Mouse (Mus musculus): ENCODE measurements around the gene Psmb9.
"Not testable (repeated sequence)": the region's sequence is repeated elsewhere in the genome, so short reads cannot be mapped to it uniquely, and the experiment has no call there.

The Psmb9 gene

GRCm38 (mm10) chr17:34187261-34187916 is at the start of gene Psmb9, which contains the start of gene Tap1:
Gene Psmb9 (minus strand): TSS chr17:34187764.
Gene Tap1 (plus strand): TSS chr17:34187553.
- peak; percentile 84 for DNase-seq

DNA sequence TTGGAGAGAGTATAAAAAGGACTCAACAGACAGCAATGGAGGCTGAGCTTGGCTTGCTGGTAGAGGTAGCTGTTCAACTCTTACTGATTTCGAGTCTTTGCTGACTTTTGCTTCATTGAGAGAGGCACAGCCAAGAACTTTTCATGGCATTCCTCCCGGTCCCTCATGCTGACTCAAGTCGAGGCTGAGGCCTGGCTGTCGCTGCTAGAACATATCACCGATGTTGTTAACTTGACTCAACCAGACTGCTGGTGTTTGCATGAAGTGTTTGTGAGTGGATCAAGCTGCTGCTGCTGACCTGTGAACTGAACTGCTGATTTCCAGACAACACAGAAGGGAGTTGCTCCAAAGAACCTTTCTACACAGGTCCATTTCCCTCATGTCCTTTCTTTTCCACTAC is 49.1 kb upstream of the Psmb9 start:
- DNase-seq, result no peak

DNA sequence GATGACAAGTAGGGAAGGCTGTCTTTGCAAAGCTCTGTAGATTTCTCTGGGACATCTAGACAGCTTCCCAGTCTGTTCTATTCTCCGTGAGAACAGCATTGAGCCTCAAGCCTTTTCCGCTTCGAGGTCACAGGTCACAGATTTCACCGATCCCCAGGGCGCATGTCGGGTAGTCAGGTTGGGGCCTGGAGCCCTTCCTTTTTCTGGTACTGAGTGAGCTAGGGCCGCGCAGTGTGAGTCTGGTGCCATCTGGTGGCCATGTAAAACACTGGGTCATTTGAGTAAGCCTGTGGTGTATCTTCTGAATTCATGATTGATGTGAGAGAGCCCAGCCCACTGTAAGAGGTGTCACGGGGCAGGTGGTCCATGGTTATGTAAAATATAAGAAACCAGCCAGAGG is 47.4 kb upstream of the Psmb9 start:
- DNase-seq, result peak; percentile 49

GRCm38 (mm10) chr17:34232021-34232420 is 44.5 kb upstream of the Psmb9 start:
- not testable (repeated sequence) for DNase-seq

- DNase-seq, result peak; percentile 6
These were observed 43.4 kb upstream of the Psmb9 start for GRCm38 (mm10) chr17:34230971-34231370.

DNA sequence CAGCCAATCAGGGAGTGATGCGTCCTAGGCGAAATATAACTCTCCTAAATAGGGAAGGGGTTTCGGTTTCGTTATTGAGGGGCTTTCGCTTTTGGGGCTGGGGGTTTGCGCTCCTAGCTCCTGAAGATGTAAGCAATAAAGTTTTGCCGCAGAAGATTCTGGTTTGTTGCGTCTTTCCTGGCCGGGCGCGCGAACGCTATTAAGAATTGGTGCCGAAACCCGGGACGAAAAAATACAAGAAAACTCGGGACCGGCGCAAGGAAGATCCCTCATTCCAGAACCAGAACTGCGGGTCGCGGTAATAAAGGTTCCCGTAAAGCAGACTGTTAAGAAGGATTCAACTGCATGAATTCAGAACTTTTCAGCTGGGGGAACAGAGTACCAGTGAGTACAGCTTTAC is 38.3 kb upstream of the Psmb9 start:
- not testable (repeated sequence) for DNase-seq

GRCm38 (mm10) chr17:34225426-34225825 is 37.9 kb upstream of the Psmb9 start:
- no peak for DNase-seq

DNA sequence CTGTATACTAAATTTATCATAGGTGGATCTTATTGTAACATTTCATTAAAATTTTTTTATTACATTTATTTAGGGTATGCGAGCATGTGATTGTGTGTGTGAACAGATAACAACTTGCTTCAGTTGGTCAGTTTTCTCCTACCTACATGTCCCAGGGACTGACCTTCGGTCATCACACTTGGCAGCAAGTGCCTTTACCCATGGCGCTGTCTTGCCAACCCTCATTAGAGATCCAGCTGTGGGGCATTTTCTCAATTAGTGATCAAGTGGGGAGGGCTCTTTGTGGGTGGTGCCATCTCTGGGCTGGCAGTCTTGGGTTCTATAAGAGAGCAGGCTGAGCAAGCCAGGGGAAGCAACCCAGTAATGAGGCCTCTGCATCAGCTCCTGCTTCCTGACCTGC is 37.3 kb upstream of the Psmb9 start:
- no peak for DNase-seq

GRCm38 (mm10) chr17:34220401-34220800 is 32.8 kb upstream of the Psmb9 start:
- DNase-seq, result not testable (repeated sequence)

GRCm38 (mm10) chr17:34219801-34220200 is 32.2 kb upstream of the Psmb9 start:
- peak; percentile 68 for DNase-seq

DNA sequence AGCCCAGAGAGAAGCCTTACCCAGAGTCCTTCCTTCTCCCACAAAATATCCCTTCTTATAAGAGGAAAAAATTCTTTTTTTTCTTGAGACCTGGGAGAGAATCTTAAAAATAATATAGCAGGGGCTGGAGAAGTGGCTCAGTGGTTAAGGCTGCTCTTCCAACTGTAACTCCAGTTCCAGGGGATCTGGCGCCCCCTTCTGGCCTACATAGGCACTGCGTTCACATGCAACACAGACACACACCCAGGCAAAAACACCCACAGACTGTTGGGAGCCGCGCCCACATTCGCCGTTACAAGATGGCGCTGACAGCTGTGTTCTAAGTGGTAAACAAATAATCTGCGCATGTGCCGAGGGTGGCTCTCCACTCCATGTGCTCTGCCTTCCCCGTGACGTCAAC is 31.5 kb upstream of the Psmb9 start:
- not testable (repeated sequence) for DNase-seq

GRCm38 (mm10) chr17:34218675-34219074 is 31.1 kb upstream of the Psmb9 start:
- DNase-seq, result no peak

GRCm38 (mm10) chr17:34217986-34218385 is 30.4 kb upstream of the Psmb9 start:
- DNase-seq, result no peak

GRCm38 (mm10) chr17:34217216-34217928 is 29.8 kb upstream of the Psmb9 start:
- no peak for DNase-seq

- no peak for DNase-seq
These were observed 27.6 kb upstream of the Psmb9 start for GRCm38 (mm10) chr17:34215176-34215575.

GRCm38 (mm10) chr17:34213936-34214335 is 26.4 kb upstream of the Psmb9 start:
- no peak for DNase-seq

- no peak for DNase-seq
These were observed 24.3 kb upstream of the Psmb9 start for GRCm38 (mm10) chr17:34211746-34212365.

- no peak for DNase-seq
These were observed 23.0 kb upstream of the Psmb9 start for GRCm38 (mm10) chr17:34210599-34210998.

DNA sequence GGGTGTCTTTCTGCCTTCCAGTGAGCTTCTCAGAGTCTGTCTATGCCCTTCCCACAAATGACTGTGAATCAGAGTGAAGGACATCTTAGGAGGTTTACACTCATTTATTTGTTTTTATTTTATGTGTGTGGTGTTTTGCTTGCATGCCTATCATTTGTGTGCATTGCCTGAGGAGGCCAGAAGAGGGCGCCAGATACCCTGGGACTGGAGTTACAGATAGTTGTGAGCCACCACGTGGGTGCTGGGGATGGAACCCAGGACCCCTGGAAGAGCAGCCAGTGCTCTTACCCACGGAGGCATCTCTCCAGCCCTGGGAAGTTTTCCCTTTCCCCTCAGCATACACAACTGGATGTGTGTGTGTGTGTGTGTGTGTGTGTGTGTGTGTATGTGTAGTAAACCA is 22.1 kb upstream of the Psmb9 start:
- DNase-seq, result no peak

DNA sequence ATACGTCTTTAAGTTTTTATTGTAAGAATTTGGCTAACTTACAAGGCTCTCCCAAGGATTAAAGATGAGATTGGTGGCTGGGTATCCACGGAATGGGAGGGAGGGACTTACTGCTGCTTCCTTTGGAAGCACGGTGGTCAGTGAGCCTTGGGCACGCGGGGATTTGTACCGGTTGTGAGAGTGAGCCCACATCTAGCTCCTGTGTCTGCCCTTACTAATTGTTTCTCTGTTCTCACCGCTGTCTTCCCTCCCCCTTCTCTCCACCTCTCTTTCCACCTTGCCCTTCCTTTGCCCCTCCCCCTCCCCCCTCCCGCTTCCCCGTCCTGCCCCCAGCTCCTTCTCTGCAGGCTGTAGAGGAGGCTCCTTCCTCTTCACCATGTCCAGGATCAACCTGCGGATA is 20.9 kb upstream of the Psmb9 start:
- no peak for DNase-seq

DNA sequence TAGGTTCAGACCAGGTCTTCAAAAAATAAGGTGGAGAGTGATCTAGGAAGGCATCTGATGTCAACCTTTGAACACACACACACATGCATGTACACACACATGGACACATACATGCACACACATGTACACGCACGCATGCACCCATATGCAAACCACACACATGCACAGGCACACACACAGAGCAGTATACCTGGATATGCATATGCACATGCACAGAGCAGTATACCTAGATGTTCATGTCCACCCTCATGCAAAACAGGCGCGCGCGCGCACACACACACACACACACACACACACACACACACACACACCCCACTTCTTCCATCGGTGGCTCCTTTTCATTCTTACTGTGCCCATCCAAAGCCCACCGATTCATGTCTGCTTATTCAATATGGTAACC is 20.3 kb upstream of the Psmb9 start:
- DNase-seq, result no peak

GRCm38 (mm10) chr17:34207456-34207855 is 19.9 kb upstream of the Psmb9 start:
- DNase-seq, result no peak

- DNase-seq, result no peak
These were observed 19.2 kb upstream of the Psmb9 start for GRCm38 (mm10) chr17:34206731-34207130.

- DNase-seq, result peak; percentile 28
These were observed 18.2 kb upstream of the Psmb9 start for GRCm38 (mm10) chr17:34205746-34206176.

Data from cerebellum, adult 9-10 months (tissue).